Mouse (Mus musculus): ENCODE data around the gene Mettl7a3.
"Not testable (repeated sequence)": the region's sequence is repeated elsewhere in the genome, so short reads cannot be mapped to it uniquely, and the experiment has no call there.

The Mettl7a3 gene

DNA sequence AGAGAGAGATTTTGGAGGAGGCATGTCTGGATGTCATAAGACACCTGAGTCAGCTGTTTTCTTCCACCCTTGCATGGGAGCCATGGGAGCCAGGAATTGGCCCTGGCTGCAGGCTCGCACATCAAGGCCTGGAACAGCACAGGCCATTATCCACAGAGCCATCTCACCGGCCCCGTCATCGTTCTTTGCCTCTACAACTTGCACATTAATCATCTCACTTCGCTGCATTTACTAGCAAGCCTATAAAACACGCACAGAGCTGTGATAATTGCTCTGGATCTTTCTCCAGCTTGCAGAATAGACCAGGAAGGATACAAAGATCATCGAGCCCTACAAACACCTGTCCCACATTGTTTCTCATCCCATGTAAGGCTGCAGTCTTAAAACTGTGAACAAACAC is 4.0 kb upstream of the Mettl7a3 start:
- DNase-seq (ENCODE audit: low read depth): no peak

DNA sequence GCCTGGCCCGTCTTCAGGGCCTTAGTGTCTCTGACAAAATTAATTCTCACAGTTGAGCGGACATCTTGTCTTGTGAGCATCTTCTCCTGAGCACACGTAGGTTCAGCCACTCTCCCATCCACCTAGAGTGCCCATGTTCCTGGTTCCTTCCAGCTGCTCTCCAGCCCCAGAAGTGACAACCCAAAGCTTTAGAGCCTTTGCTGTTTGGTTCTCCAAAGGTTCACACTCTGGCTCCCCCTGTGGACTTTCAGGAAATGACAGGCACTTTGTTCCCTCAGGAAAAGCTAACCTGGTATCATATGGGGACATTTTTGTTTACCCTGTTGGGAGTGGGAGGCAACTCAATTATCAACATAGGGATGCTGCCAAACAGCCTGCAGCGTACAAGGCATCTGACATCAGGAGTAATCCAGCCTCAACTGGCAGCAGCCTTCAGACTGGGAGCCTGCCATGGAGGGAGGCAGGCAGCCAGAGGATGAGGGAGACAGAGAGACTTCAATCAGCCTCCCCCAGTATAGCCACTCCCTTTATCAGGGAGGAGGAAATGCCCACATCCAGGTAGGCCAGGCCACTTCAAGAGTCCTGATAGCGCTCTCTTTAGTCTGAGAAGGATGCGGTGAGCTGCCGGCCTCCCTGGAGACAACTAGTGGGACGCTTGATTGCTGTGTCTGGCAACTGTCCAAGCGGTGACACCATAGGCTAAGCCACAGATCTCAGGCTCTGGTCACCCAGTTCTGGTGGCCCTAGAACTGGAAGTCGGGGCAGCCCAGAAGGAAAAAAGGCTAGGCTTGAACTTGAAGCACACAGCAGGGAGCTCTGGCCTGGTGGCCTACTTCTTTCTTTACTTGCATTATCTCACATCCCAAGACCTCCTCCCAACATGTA is 2.4 kb upstream of the Mettl7a3 start:
- not testable (repeated sequence) for DNase-seq (ENCODE audit: low read depth)

DNA sequence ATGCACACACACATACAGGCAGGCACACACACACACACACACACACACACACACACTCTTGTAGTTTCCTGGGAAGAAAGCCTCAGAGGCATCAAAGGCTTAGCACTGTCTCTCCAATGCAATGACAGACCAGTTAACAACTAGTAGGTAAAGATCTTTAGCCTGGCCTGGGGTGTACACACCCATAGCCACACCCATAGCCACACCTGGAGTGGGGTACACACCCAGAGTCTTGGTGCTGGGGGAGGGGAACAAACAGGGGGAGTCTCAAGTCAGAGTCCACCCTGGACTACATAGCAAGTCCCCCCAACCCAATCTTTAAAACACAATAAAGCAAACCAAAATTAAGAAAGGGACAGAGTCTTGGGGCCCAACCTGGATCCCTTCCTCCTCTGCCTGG is 2.6 kb downstream of the Mettl7a3 start:
- not testable (repeated sequence) for DNase-seq (ENCODE audit: low read depth)

DNA sequence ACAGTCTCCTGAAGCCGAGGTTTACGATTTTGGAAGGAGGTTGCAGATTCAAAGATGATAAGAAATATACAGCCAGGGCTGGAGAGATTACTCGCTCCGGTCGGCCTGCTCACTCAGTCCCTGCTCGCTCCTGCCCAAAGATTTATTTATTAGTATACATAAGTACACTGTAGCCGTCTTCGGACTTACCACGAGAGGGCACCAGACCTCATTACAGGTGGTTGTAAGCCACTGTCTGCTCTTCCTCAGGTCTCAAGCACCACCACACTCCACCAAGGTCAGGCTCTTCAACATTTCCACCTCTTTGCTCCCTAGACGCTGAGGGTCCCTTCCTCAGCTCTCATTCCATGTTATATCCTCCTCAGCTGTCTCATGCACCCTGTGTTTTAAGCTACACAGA is 3.1 kb downstream of the Mettl7a3 start:
- peak; percentile 80 for DNase-seq (ENCODE audit: low read depth)

DNA sequence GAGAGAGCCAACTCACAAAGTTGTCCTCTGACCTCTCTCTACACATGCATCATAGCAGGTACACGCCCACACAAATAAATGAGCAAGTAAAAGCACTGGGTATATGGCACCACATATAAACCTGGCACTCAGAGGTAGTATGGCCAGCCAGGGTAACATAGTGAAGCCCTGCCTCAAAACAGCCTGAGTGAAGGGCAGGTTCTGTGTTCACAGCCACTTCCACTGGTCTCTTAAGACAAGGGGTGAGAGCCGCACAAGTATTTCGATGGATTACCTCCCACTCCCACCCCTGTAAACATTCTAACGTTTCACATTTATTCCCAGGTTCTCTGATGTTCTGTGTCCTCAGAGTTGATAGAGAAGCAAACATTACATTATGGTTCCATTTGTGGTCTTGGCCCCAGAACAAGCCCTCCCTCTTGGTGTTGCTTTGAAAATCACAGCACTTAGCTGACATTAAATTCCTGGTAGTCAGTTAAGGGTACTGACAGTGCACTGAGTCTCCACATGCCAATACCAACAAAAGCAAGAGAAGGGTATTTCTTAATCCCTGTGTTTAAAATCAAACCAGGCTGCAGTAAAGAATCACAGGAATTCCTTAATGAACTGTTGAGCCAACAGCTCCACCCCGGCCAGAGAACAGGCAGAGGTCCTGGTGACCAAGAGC is 6.7 kb downstream of the Mettl7a3 start:
- not testable (repeated sequence) for DNase-seq (ENCODE audit: low read depth)

DNA sequence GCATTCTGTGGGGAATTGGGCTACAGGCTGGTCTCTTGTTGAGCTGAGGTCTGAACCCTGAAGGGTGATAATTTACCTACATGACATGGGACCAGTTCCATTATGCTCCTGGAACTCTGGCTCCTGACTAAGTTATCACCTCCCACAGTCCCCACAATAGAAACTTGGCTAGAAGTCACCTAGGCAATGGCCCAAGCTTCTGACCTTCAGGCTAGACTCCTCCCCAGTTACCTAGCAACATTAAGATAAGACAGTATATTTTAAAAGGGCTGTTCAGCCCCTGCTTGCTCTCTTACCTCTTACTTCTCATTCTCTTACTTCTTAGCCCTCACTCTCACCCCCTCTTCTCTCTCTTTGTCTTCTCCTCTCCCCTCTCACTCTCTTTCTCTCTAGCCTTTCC is 10.8 kb downstream of the Mettl7a3 start:
- DNase-seq (ENCODE audit: low read depth): no peak

DNA sequence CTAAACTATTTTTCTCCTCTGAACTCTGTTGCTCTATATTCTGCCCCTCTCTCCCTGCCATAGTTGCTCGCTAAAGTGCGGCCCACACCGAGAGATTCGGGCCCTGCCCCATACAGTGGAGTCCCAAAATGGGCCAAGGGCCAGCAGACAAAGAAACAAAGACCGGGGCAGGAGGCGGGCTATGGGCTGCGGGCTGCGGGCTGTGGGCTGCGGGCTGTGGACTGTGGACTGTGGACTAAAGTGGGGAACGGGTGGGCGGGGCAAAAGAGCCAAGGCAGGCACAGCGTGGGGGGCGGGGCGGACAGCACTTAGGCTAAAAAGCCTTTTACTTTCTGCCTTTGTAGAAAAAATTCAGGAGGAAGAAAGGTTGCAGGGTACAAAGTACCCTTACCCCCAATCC is 12.0 kb downstream of the Mettl7a3 start:
- no peak for DNase-seq (ENCODE audit: low read depth)

DNA sequence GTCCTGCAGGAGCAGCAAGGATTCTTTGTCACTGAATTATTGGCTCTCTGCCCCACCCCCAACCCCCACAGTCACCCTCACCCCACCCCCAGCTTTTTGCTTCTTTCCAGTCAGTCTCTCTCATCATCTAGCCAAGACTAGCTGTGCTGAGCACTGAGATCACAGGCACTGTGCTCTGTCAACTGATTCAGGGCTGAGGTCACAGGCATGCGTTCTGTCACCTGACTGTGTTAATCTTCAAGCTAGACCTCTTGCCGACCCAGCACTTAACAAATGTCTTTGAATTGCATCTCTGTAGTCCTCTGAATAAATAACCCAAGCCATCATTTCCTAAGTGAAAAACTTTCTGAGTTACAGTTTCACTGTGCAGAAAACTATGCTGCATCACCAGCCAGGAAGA is 14.8 kb downstream of the Mettl7a3 start:
- no peak for DNase-seq (ENCODE audit: low read depth)

GRCm38 (mm10) chr15:100351501-100352060 is 16.9 kb downstream of the Mettl7a3 start:
- DNase-seq (ENCODE audit: low read depth): no peak

DNA sequence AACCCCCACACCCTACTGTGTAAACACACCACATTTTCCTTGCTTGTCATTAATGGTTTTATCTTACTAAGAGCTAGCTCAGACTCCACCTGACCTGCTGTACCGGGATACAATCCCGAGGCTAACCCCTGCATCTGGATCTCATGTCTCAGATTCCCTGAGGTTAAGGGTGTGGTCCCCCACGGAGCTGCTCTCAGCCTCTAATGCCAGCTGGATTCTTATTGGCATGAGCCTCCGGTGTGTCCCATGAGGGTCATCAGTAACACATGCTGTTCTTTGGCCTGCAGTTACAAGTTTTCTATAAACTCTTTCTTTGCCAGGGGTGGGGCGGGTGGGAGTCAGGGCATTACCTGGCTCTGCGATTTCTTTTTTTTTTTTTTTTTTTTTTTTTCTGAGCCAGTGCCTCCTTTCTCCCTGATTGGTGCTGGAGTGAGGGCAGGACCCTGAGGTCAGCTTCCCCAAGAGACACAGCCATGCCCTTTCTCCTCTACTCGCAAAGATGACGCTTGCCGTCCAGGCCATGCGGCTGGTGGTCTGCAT is 18.1 kb downstream of the Mettl7a3 start, which contains the start of the genes Methig1 and Mettl7a2:
Gene Methig1, plus strand, starts transcription at position 439 of the 540 bp plus-strand sequence.
Gene Mettl7a2, plus strand, starts transcription at position 490 of the 540 bp plus-strand sequence.
- DNase-seq (ENCODE audit: low read depth): no peak

GRCm38 (mm10) chr15:100353399-100353798 is 18.7 kb downstream of the Mettl7a3 start:
- DNase-seq (ENCODE audit: low read depth): not testable (repeated sequence)

DNA sequence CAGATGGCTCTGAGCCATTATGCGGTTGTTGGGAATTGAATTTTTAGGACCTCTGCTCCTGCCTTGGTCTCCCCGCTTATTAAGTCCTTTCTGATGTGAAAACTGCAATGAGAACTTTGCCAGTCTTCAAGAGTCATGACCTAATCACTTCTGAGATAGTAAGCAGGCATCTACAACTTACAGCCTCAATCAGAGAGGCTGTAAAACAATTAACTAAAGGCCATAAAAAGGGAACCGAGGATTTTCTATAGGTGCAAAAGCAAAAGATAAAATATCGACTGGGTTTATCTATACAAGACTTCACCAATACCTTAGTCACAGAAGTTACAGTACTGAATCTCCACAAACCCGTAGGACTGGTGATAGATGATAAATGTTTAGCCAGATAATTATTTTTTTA is 21.1 kb downstream of the Mettl7a3 start:
- no peak for DNase-seq (ENCODE audit: low read depth)

DNA sequence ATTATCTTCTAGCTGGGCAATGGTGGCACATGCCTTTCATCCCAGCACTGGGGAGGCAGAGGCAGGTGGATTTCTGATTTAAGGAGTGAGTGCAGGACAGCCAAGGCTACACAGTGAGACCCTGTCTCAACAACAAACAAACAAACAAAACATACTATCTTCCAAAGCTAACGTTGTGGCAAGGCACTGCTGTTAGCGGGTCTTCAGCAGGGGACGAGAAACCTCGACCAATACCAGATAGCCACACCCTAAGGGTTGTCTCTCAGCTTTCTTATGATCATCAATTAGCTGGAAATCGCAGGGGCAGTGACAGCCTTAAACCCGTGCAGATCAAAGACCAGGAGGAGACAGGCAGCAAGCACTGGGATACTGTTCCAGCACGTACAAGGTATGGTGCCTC is 29.5 kb downstream of the Mettl7a3 start, which contains the start of gene Higd1c:
Gene Higd1c, plus strand, starts transcription at position 301 of the 400 bp plus-strand sequence.
- DNase-seq (ENCODE audit: low read depth): no peak

DNA sequence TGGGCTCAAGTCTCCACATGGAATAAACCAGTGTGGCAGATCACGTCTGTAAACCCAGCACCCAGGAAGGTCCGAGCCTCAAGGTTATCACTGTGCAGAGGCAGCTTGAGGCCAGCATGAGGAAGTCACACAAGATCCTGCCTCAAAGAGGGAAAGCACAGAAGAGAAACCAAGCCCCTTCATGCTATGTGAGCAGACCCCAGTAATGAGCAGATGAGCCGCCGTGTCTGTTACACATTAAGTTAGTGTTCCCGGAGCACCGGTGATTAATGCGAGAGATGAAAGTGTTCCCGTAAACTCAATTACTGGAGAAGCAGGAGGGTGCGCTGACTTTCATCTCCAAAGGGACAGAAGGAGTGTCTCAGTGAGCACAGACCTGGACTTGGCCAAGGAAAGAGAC is 31.2 kb downstream of the Mettl7a3 start:
- DNase-seq (ENCODE audit: low read depth): not testable (repeated sequence)

GRCm38 (mm10) chr15:100367119-100367518 is 32.4 kb downstream of the Mettl7a3 start:
- DNase-seq (ENCODE audit: low read depth): no peak

GRCm38 (mm10) chr15:100375066-100375465 is 40.3 kb downstream of the Mettl7a3 start:
- DNase-seq (ENCODE audit: low read depth): peak; percentile 78

DNA sequence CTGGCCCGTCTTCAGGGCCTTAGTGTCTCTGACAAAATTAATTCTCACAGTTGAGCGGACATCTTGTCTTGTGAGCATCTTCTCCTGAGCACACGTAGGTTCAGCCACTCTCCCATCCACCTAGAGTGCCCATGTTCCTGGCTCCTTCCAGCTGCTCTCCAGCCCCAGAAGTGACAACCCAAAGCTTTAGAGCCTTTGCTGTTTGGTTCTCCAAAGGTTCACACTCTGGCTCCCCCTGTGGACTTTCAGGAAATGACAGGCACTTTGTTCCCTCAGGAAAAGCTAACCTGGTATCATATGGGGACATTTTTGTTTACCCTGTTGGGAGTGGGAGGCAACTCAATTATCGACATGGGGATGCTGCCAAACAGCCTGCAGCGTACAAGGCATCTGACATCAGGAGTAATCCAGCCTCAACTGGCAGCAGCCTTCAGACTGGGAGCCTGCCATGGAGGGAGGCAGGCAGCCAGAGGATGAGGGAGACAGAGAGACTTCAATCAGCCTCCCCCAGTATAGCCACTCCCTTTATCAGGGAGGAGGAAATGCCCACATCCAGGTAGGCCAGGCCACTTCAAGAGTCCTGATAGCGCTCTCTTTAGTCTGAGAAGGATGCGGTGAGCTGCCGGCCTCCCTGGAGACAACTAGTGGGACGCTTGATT is 43.2 kb downstream of the Mettl7a3 start:
- DNase-seq (ENCODE audit: low read depth): not testable (repeated sequence)

GRCm38 (mm10) chr15:100379658-100380057 is 44.9 kb downstream of the Mettl7a3 start:
- no peak for DNase-seq (ENCODE audit: low read depth)

DNA sequence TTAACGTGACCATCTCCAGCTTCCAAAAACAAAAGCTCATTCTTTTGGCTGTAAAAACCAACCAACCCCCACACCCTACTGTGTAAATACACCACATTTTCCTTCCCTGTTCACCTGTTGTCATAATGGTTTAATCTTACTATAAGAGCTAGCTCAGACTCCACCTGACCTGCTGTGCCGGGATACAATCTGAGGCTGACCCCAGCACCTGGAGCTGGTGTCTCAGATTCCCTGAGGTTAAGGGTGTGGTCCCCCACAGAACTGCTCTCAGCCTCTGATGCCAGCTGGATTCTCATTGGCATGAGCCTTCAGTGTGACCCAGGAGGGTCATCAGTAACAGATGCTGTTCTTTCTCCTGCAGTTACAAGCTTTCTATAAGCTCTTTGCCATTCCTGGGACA is 45.4 kb downstream of the Mettl7a3 start:
- DNase-seq (ENCODE audit: low read depth): no peak

GRCm38 (mm10) chr15:100385705-100386104 is 51.0 kb downstream of the Mettl7a3 start:
- DNase-seq (ENCODE audit: low read depth): no peak

DNA sequence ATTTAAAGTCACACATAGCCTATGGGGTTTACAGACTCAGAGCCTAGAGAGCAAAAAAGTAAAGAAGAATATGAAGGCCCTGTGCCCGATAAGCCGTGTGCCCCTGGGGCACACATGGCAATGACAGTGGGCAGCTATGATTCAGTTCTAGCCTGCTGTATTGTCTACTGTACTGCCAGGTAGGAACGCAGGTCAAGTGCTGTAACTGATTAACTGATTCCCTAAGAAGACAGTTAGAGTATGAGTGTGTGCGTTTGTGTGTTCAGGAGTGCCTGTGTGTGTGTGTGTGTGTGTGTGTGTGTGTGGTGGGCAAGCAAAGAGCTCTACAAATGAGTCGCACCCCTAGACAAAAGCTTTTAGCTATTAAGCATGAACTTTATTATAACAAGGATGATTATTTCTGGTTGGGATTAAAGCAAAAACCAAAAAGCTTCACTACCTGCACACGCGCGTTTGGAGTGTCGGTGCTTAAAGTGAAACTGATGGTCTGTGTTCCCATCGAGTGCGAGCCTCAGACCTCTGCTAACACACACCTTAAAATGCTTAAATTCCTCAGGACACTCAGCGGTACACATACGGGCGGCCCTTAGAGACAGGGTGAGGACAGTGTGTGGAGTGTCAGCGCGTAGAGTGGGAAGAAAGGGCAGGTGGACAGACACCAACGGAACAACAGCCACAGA is 53.0 kb downstream of the Mettl7a3 start:
- no peak for DNase-seq (ENCODE audit: low read depth)
